Mouse (Mus musculus) retina, postnatal 7 days (tissue): ENCODE results near the gene Zdhhc19.

Source experiments
- DNase-seq: peaks from one replicate; pipeline ENCODE4 v3.0.0-alpha.2; 2012; ENCODE audit warnings: low read depth, low spot score

The Zdhhc19 gene

DNA sequence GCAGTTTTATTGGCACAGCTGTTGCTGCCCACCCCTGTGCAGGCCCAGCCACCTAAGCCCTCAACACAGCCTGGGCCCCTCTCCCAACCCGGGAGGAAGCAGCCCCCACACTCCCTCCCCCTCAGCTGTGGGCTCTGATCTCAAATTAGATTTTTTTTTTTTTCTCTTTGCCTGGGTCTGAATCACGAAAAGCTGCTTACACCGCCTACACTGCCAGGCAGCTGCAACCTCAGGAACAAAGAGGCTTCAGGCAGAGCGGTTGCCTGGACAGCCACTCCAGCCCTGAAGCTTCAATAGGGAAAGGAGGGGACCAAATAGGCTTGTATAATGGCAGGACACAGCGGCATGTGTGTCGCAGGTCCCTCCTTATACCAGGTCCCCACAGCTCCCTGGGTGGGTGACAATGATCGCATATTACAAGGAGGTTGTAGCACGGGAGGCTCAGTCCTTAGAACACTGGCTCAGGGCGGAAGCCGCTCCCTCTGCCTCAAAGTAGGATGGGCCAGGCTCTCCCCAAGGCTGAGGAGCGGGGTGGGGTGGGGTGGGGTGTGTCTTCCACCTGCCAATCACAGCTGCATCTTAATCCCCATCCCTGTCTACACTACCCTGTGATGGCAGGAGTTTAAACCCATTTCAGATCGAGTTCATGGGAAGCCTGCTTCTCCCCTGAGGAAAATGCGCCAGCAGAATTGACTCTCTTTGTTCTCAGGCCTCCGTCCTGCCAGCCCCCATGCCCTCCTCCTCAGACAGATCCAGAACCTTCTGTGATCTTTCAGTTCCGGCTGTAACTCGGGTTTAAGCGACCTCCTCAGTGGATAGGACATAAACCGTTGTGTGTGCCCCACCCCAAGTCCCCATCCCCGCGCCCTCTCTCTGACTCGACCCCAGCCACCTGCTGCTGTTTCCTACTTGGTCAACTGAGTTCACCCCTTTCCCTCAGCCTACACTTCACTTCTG, 20.2 kb downstream of the Zdhhc19 start:
- DNase-seq, result peak; percentile 56

DNA sequence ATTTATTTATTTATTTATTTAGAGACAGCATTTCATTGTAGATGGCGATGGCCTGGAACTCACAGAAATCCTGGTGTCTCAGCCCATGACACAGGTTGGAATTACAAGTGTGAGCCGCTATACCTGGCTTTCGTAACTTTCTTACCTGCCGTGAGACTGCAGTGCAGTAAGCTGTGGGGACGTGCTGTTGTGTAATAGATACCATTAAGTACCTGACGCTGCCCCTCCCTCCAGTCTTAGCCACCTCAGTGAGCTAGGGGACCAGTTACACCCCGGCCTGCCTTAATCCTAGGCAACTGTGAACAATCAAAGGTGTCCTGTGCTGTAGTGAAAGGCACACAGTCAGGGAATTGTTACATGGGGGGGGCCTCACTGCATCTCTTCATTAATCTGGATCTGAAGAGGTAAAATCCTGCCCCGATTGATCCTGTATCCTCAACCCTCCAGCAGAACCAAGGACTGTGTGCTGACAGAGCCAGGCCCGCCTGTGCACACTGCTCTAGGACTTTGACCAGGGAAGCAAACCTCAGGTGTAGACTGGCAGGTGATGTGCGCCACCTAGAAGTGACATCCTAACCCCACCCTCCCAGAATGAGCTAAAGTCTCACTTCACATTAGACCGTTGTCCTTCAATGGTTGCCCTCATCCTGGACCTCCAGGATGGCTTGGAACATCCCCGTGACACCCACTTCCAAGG, 21.9 kb downstream of the Zdhhc19 start:
- DNase-seq, result no peak

DNA sequence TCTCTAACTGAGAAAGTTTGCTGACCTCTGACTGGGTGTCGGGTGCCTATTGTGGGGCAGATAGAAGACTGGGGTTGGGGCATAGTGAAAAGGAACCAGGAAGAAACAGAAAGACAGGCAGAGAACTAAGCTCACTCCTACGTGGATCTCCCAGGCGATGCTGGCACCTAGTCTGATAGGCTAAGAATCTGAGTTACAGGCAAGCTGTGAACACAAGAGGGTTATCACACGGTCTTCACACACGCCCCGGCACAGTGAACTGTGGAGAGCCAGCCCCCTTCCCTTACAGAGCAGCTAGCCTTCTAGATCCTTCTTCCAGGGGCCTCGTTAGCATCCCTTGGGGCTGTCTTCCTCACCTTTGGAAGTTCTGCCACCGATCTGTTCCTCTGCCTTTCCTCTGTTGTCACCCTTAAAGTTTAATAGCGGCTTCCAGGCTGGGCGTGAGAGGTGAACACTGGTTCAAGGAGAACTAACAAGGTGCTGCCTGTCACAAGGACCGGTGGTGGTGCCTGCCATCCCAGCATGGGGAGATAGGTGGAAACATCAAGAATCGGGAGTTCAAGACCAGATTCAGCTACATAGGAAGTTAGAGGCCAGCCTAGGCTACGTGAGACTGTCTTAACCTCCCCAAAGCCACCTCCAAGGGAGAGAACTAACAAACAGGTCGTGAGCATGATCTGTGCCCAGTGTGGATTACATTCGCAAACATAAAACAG, 23.7 kb downstream of the Zdhhc19 start:
- DNase-seq, result no peak

DNA sequence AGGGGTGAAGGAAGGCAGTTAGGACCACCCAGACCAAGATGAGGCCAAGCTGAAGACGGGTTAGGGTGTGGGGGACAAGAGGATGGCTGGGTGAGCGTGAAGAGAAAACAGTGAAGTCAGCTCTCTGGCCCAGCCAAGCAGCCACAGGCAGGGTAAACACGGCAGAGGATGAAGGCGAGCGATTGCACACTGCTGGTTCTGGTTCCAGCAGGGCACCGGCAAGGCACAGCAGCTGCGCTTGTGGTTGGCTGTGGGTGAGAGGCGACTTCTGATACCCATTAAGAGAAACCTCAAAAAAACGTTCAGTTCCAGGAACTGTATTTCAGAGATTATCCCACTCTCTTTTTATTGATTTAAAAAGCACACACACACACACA, 24.3 kb downstream of the Zdhhc19 start:
- DNase-seq, result no peak

- no peak for DNase-seq
These were observed 26.6 kb downstream of the Zdhhc19 start for GRCm38 (mm10) chr16:32522578-32523194.

DNA sequence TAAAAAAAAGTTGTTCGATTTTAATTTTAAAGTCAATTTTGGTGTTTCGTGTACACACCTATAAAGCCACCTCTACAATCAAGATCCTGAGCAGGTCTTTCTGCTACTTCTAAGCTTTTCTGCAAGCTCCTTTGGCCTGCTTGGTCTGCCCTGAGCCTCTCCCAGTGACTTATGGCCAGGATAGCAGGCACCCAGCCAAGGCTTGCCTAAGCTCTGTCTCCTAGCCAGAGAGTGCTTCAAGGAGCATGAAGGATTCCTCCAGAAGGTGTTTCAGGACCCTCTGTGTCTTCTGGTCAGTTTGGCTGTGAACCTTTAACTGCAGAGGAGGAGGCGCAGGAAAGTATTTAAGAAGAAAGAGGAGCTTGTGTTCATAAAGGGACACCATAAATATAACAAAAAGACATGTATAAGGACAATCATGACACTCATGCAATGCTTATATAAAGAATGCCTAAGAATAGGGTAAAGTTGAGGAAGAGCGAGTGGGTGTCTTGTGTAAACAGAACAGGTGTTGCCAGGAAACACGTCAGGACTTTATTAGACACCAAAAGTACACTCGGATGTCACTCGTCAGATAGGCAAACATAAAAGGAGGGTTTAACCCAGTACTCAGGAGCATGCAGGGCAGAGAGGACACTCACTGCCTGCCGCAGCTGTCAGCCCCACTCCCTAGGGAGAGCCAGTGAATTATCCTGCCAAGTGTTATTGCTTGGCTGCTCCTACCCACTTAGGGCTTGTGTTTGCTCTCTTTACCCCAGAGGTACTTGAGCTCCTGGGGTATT, 27.6 kb downstream of the Zdhhc19 start:
- DNase-seq, result no peak

GRCm38 (mm10) chr16:32524244-32524615, 28.2 kb downstream of the Zdhhc19 start:
- DNase-seq, result no peak

- no peak for DNase-seq
These were observed 30.8 kb downstream of the Zdhhc19 start for GRCm38 (mm10) chr16:32526906-32527305.

GRCm38 (mm10) chr16:32532878-32533826, 37.1 kb downstream of the Zdhhc19 start:
- DNase-seq, result no peak

GRCm38 (mm10) chr16:32535157-32535751, 39.2 kb downstream of the Zdhhc19 start:
- peak; percentile 40 for DNase-seq

- no peak for DNase-seq
These were observed 42.0 kb downstream of the Zdhhc19 start for GRCm38 (mm10) chr16:32537867-32538660.

GRCm38 (mm10) chr16:32538761-32539255, 42.7 kb downstream of the Zdhhc19 start:
- no peak for DNase-seq

GRCm38 (mm10) chr16:32541338-32542179, 45.5 kb downstream of the Zdhhc19 start:
- no peak for DNase-seq

DNA sequence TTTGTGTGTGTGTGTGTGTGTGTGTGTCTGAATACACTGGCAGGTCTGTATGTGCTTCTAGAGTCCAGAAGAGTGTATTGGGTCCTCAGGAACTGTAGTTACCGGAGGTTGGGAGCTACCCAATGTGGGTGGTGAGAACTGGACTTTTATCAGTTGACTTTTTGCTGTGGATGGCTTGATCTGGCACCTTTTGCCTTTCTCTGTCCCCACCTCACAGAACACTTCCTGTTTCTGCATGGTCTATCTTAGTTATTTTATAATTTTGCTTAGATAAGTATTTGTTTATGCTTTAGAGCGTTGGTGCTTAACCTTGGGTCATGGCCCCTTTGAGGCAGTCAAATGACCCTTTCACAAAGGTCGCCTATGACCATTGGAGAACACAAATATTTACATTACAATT, 47.4 kb downstream of the Zdhhc19 start:
- DNase-seq, result no peak

DNA sequence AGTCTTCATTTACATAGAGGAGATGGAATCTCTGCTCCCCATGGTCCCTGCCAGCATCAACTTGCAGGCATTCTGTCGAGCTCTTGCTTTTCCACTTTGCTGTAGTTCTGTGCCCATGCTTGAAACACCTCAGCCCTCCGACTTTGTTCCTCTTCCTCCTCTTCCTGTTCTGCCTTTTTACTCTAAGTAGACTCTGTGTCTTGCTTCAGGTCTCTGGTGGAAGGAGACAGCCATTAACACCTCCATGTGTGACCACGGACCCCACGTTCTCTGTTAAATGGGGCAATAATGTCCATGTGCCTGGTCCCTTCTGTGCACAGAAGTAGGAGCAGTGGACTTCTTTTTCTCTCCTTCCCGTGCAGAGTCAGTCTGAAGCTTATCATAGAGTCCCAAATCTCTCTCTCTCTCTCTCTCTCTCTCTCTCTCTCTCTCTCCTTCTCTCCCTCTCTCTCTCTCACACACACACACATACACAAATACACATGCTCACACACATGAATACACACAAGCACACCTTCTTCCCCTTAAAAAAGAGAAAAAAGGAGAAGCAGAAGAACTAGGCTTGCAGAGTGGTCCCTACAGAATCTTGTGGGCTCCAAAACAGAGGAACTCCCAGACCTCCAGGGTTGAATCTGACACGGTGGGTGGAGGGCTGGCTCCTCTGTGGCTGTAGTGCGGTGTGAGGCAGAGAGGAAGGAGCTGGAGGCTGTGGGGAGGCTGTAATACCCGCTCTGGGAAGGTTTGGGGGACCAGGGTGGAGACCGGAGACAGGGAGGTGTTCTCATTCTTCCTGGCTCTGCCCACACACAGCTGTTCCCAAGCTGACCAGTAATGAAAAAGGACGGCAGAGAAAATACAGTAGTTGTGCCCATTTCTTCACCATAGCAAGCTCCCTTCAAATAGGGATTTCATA, 51.3 kb downstream of the Zdhhc19 start:
- DNase-seq, result no peak

GRCm38 (mm10) chr16:32550084-32550483, 54.0 kb downstream of the Zdhhc19 start:
- no peak for DNase-seq
